Mouse (Mus musculus): Measurements from ENCODE around the gene Hs2st1. TPM values are rescaled to one million over a fixed set of nuclear protein-coding genes. Genes with fewer than 3 reads are reported as not detected.

The Hs2st1 gene
- polyA plus RNA-seq, 1 experiment from 2014 or later, result 39.1 TPM

- H3K4me1 ChIP-seq, result no peaks in the 10 kb centered on the region
- no peak overlapping the region for H3K27ac ChIP-seq
- no peaks in the 10 kb centered on the region for H3K9me3 ChIP-seq
- no peak for ATAC-seq (ENCODE audit: low FRiP score)
- 88% methylated on average over 4 of the region's 4 CpGs for WGBS
- peaks cover 23% of the 10 kb centered on the region for H3K27me3 ChIP-seq
- no peak overlapping the region for H3K4me2 ChIP-seq
- no peak overlapping the region for H3K4me3 ChIP-seq (replicated peaks)
- H3K36me3 ChIP-seq (replicated peaks), result no peaks in the 10 kb centered on the region
- no peak overlapping the region for H3K9ac ChIP-seq
Measured at GRCm38 (mm10) chr3:144386446-144386845, 183.5 kb downstream of the Hs2st1 start.

DNA sequence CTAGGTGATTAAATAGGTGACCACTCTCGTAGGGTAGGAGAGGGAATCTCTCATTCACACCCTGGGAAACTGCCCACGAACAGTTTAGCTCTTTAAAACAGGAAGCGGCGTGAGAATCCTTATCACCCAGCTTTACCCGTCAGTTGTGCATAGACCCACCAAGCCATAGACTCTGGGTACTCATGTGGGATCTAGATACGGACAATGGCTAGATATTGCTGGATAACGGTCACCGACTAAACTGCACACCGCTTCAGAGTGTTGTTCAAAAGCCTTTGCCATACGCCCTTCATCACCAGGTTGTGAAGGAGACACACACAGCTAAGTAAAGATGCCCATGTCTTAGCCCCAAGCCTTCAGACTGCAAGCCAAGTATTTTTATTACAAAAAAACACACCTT lies 185.3 kb downstream of the Hs2st1 start:
- no peaks in the 10 kb centered on the region for H3K36me3 ChIP-seq (replicated peaks)
- H3K27ac ChIP-seq, result no peak overlapping the region
- H3K4me3 ChIP-seq (replicated peaks), result no peak overlapping the region
- H3K9me3 ChIP-seq, result no peaks in the 10 kb centered on the region
- peaks cover 14% of the 10 kb centered on the region for H3K4me1 ChIP-seq
- WGBS, result 93% methylated on average over 10 of the region's 10 CpGs
- no peak for ATAC-seq (ENCODE audit: low FRiP score)
- peaks cover 27% of the 10 kb centered on the region for H3K27me3 ChIP-seq
- H3K4me2 ChIP-seq, result no peak overlapping the region
- no peak overlapping the region for H3K9ac ChIP-seq

- no peaks in the 10 kb centered on the region for H3K9me3 ChIP-seq
- H3K9ac ChIP-seq, result no peak overlapping the region
- H3K27ac ChIP-seq, result no peak overlapping the region
- H3K4me3 ChIP-seq (replicated peaks), result peak overlapping the region; percentile 15; the same call in 1 of the 2 replicates
- H3K4me1 ChIP-seq, result peaks cover 41% of the 10 kb centered on the region
- WGBS, result 50% methylated on average over 15 of the region's 16 CpGs
- peak overlapping the region; percentile 46 for H3K4me2 ChIP-seq
- no peaks in the 10 kb centered on the region for H3K36me3 ChIP-seq (replicated peaks)
- no peak for ATAC-seq (ENCODE audit: low FRiP score)
- H3K27me3 ChIP-seq, result peaks cover 32% of the 10 kb centered on the region
Measured at GRCm38 (mm10) chr3:144381431-144381980, 188.5 kb downstream of the Hs2st1 start.

GRCm38 (mm10) chr3:144380921-144381320 lies 189.1 kb downstream of the Hs2st1 start:
- H3K9me3 ChIP-seq, result no peaks in the 10 kb centered on the region
- H3K4me1 ChIP-seq, result peaks cover 41% of the 10 kb centered on the region
- H3K9ac ChIP-seq, result no peak overlapping the region
- H3K27ac ChIP-seq, result no peak overlapping the region
- peak; percentile 88 for ATAC-seq (ENCODE audit: low FRiP score)
- WGBS, result 1% methylated on average over 18 of the region's 18 CpGs
- peak overlapping the region; percentile 15 for H3K4me3 ChIP-seq (replicated peaks)
- H3K27me3 ChIP-seq, result peaks cover 37% of the 10 kb centered on the region
- no peaks in the 10 kb centered on the region for H3K36me3 ChIP-seq (replicated peaks)
- peak overlapping the region; percentile 46 for H3K4me2 ChIP-seq

- Histone ChIP-seq H3K4me3 (replicated peaks) (no peak overlapping the region), H3K4me1 (peaks cover 41% of the 10 kb centered on the region)
Measured at GRCm38 (mm10) chr3:144379801-144380200, 190.2 kb downstream of the Hs2st1 start.

More at GRCm38 (mm10) chr3:144379801-144380200, 190.2 kb downstream of the Hs2st1 start:
- Histone ChIP-seq H3K9ac (no peak overlapping the region), H3K27ac (no peak overlapping the region), H3K36me3 (replicated peaks) (no peaks in the 10 kb centered on the region), H3K27me3 (peaks cover 40% of the 10 kb centered on the region), H3K4me2 (no peak overlapping the region), H3K9me3 (no peaks in the 10 kb centered on the region)
- no peak for ATAC-seq (ENCODE audit: low FRiP score)
- 85% methylated on average over 4 of the region's 4 CpGs for WGBS

Other genes starting within 250 kb of the Hs2st1 start
- gene Selenof, start 123 bp upstream of the Hs2st1 start, polyA plus RNA-seq (2016; fragmentation: Nextera tagmentation; extraction: Ambion mirVana), result 467 and 480 TPM in 2 replicates
- 93.6 and 94.0 TPM in 2 replicates for gene Sh3glb1, start 150.2 kb upstream of the Hs2st1 start, polyA plus RNA-seq (2016; fragmentation: Nextera tagmentation; extraction: Ambion mirVana)
- gene Clca3a1, start 190.8 kb upstream of the Hs2st1 start, polyA plus RNA-seq (2016; fragmentation: Nextera tagmentation; extraction: Ambion mirVana), result 0.12 and 0.20 TPM in 2 replicates
- gene Clca3a2, start 249.3 kb upstream of the Hs2st1 start, polyA plus RNA-seq (2016; fragmentation: Nextera tagmentation; extraction: Ambion mirVana), result 0.15 TPM in 1 of 2 replicates, not detected in the other

All from forebrain, embryonic 12.5 days (tissue).